Mouse (Mus musculus): Measurements from ENCODE around the gene Spata16.

The Spata16 gene

GRCm38 (mm10) chr3:26970529-26970928 is 333.1 kb downstream of the Spata16 start:
- DNase-seq (ENCODE audit: inconsistent ontology term) = no peak

GRCm38 (mm10) chr3:26971276-26971675 is 333.9 kb downstream of the Spata16 start:
- no peak for DNase-seq (ENCODE audit: inconsistent ontology term)

DNA sequence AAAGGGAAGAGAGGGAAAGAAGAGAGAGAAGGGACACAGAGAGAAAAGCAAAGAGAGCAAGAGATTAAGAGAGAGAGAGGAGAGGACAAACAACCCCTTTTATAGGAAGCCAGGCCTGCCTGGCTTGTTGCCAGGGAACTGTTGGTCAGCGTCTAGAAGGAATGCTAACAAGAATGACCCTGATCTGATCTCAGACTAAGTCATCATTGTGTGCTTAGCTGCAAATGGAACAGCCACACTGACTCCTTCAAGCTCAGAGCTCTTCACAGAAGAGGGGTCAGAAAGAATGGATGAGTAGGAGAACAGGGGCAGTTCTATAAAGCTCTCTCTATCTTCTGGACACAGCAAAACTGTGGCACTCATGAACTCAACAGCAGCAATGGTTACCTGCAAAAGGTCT is 334.7 kb downstream of the Spata16 start:
- peak; percentile 67 for DNase-seq (ENCODE audit: inconsistent ontology term)

DNA sequence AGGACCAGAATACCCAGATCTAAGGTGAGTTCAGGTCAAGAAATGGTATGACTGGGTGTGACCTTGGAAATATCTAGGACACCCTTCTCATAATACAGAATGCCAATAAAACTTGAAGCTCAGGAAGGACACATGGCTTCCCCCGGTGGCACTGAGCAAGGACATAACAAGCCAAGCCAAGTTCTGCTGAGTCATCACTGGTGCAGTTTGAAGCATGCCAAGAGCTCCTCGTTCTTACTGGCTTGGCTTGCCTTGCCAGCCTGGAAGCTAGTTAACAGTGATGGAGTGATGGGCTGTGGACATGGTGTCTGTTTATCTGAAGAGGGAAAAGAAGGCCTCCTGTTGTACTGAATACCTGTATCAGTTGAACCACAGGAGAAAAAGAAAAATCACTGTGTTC is 342.2 kb downstream of the Spata16 start:
- DNase-seq (ENCODE audit: inconsistent ontology term) = no peak

GRCm38 (mm10) chr3:26980371-26980770 is 343.0 kb downstream of the Spata16 start:
- no peak for DNase-seq (ENCODE audit: inconsistent ontology term)

DNA sequence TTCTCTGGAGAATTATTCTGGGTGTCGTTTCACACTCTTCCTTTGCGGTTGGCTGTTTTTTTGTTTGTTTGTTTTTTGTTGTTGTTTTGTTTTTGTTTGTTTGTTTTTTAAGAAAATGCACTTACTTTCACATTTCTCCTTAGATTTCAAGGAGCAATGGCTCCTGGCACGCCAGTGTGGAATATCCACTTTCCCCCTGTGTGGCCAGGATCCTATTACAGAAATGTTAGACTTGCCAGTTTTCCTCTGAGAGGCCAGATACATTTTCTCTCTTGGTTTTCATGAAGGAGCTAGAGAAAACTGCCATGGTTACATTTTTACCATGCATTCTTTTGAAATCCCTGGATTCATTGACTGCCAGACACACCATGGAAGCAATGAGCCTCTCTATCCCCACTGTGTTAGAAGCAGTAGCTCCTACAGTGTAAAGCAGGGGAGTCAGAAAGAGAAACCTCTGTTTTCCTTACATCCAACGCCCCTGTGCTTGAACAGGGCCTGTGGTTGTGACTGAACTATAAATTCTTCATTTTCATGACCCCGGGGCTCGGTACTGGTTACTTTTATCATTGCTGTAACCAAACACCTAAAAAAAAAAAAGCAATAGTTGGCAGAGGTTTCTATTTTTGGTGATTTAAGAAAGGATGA is 344.7 kb downstream of the Spata16 start:
- DNase-seq (ENCODE audit: inconsistent ontology term) = no peak

GRCm38 (mm10) chr3:26983749-26984148 is 346.3 kb downstream of the Spata16 start:
- DNase-seq (ENCODE audit: inconsistent ontology term) = no peak

DNA sequence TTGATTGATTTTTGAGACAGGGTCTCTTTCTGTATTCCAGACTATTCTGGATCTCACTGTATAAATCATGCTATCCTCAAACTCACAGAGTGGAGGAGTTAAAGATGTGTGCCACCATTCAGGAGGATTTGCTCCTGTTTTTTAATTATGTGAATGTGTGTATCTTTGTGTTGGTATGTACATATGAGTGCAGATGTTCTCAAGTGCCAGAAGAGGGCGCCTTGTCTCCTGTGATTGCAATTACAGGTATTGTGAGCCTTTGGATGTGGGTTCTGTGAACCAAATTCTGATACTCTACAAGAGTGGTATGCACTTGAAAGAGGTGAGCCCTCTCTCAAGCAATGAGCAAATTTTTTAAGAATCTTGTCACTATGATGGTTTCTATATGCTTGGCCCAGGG is 369.4 kb downstream of the Spata16 start:
- no peak for DNase-seq (ENCODE audit: inconsistent ontology term)

DNA sequence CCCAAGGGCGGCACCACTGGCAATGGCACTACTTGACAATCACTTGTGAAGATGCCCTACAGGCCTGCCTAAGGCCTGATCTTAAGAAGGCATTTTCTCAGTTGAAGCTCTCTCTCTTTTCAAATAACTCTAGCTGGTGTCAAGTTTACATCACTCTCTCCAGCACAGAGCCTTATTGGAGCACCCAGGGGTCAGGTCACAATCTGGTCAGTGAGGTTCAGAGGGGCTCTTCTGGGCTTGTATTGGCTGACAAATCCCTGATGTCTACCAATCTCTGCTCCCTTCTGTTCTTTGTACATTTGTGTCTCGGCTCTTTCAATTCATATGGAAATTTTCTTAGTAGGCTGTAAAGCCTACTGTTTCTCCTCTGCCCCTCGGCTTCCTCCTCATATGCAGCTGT is 390.5 kb downstream of the Spata16 start:
- no peak for DNase-seq (ENCODE audit: inconsistent ontology term)

DNA sequence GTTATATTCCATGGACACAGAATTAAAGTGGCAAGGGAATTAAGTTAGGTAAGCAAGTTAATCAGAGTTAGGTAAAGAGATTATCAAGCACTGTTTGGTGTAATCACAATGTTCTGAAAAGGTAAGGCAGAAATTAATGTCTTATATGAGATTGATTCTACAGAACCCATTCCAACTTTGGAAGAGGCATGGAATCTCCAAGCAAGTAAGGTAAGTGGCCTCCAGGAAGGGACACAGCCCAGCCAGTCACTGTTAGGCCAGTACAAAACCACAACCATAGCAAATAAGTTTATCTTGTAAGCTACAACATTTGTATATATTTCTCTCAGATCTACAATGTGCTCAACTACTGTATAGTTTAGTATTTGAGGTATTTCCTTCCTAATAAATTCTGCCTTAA is 391.1 kb downstream of the Spata16 start:
- no peak for DNase-seq (ENCODE audit: inconsistent ontology term)

- no peak for DNase-seq (ENCODE audit: inconsistent ontology term)
Observed at GRCm38 (mm10) chr3:27030067-27030857, 392.8 kb downstream of the Spata16 start.
